Mouse (Mus musculus) G1E-ER4 (cell line): ENCODE data around the gene Fxyd7. TPM values are rescaled to one million over a fixed set of nuclear protein-coding genes. Genes with fewer than 3 reads are reported as not detected.

ENCODE experiments used
- GATA1 ChIP-seq: IDR thresholded peaks from one replicate; pipeline ENCODE4 v1.8.0; 2012; ENCODE audit warnings: low read length, inconsistent platforms
- polyA plus RNA-seq: library from polyadenylated mRNA; stranded (reverse); fragments of >175 nt; gene quantifications from 2 replicates; pipeline ENCODE4 v1.2.3, GENCODE M21; 2012

Gene Fxyd7
- polyA plus RNA-seq = not detected in 2 replicates

- no peak for TF ChIP-seq GATA1
These were observed at the start of gene Fxyd7 for GRCm38 (mm10) chr7:31051321-31052021. TSS of gene Fxyd7 (minus strand) at chr7:31051467.

- TF ChIP-seq GATA1 = no peak
These were observed 49.5 kb upstream of the Fxyd7 start for GRCm38 (mm10) chr7:31100786-31101185.

- TF ChIP-seq GATA1 = no peak
These were observed 48.3 kb upstream of the Fxyd7 start for GRCm38 (mm10) chr7:31099612-31099982.

- no peak for TF ChIP-seq GATA1
These were observed 47.7 kb upstream of the Fxyd7 start for GRCm38 (mm10) chr7:31098697-31099611.

GRCm38 (mm10) chr7:31097583-31098248, 46.4 kb upstream of the Fxyd7 start:
- no peak for TF ChIP-seq GATA1

- TF ChIP-seq GATA1 = no peak
These were observed 45.8 kb upstream of the Fxyd7 start for GRCm38 (mm10) chr7:31096892-31097564.

- no peak for TF ChIP-seq GATA1
These were observed 43.7 kb upstream of the Fxyd7 start for GRCm38 (mm10) chr7:31094774-31095501.

- no peak for TF ChIP-seq GATA1
These were observed 38.5 kb upstream of the Fxyd7 start for GRCm38 (mm10) chr7:31089721-31090120.

- TF ChIP-seq GATA1 = no peak
These were observed 36.9 kb upstream of the Fxyd7 start for GRCm38 (mm10) chr7:31088206-31088605.

- TF ChIP-seq GATA1 = no peak
These were observed 36.0 kb upstream of the Fxyd7 start for GRCm38 (mm10) chr7:31087262-31087661.

- TF ChIP-seq GATA1 = no peak
These were observed 35.0 kb upstream of the Fxyd7 start for GRCm38 (mm10) chr7:31086175-31086755.

GRCm38 (mm10) chr7:31085171-31085570, 33.9 kb upstream of the Fxyd7 start:
- no peak for TF ChIP-seq GATA1

GRCm38 (mm10) chr7:31084140-31084539, 32.9 kb upstream of the Fxyd7 start:
- TF ChIP-seq GATA1 = no peak

- TF ChIP-seq GATA1 = no peak
These were observed 31.7 kb upstream of the Fxyd7 start for GRCm38 (mm10) chr7:31082831-31083588.
